Mouse (Mus musculus): ENCODE measurements around the gene Procr.

GRCm38 (mm10) chr2:155777688-155777985 is 26.7 kb downstream of the Procr start:
- TF ChIP-seq CTCF (conservative IDR thresholded peaks at IDR 0.05; ENCODE audit: low read length) (no peak), NANOG (IDR thresholded peaks at IDR 0.05; ENCODE audit: borderline replicate concordance, low read length) (no peak)

Data from E14TG2a.4 (cell line).